Mouse (Mus musculus): ENCODE data around the gene Large2.

Large2 gene

DNA sequence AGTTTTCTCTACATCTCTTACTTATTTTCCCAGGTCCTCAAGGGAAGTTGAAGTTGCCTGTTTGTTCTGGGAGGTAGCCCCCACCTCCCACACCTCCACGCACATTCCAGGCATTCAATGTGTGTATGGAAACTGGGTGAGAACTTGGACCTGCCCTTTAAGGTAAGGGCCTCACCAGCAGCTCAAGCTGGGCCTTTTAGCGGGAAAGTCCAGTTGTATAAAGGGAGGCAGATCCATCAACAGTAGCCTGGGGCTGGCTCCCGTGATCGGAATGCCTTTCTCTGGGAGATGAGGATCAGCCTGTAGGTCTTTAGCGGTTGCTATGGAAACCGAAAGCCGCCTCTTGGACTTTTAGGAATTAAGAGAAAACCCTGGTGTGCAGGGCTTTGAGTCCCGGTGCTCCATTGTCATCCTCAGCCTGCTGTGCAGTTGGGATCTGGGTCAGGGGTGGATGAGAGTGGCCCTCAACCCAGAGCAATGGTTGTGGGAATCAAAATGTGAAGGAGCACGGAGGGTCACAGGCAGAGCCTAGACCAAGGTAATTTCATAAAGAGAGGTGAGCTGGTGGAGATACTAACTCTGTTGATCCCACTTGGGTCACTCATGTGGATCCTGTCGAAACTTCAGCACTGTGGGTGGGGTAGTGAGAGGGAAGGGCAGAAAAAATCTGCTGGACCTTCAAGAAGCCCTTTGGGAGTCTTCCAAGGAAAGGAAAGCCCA is 2.5 kb downstream of the Large2 start:
- DNase-seq (ENCODE audit: low spot score), result peak; percentile 78

DNA sequence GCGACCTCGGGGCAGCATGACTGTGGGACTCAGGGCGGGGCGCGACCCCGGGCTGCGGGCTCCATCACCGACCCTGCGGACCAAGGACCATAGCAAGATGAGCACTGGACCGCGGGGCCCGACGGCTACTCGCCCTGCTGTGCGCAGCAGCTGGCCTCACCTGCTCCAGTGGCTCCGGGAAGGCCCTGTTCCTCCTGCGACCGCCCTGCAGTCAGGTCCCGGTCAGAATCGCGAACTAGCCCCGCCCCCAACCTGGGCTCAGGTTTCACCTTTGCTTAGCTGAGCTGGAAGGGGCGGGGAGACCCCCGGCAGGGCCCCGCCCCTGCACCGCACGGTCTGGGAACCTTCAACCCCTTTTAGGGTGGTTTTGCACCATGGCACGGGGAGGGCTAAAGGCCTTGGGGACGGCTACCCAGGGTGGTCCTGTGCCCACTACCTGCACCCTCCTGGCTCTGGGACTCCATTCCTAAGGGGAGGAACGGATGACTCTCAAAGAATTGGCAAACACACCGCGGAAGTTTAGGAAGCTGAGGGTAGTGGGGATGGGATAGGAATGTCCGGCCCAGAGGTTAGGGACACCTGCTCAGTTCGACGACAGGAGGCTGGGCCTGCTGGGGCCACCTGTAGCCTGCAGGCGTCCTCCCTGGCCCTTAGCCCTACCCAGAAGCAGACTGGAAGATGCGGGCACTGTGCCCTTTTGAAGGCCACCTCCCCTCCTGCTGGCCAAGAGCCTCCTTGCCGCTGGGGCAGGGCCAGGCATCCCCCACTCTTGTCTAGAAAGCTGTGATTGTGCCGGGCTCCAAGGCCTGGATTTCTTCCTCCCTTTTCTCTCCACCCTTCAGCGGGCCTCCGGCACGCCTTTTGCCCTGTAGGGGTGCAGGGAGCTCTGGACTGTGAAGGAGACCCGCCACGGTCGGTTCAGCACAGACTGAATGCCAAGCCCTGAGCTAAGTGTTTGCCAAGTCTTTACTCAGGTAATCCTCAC is 3.6 kb downstream of the Large2 start:
- peak; percentile 84 for DNase-seq (ENCODE audit: low spot score)

DNA sequence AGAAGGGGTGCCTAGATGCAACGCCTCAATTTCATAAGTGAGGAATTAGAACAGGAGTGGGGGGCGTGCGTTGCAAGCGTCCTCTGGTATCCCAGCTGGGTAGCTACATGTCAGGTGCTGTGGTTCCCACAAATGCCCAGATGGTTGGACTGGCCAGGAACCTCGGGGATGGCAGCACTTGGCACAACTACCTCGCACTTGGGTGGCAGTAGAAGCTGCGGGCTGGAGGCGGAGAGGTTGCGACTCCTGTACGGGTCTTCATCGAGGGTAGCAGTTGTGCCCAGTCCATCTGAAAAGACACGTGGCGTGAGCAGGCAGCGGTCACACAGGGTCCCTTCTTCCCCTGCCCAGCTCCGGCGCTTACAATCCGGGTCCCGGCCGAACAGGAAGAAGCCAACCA is 4.3 kb downstream of the Large2 start:
- peak; percentile 31 for DNase-seq (ENCODE audit: low spot score)

DNA sequence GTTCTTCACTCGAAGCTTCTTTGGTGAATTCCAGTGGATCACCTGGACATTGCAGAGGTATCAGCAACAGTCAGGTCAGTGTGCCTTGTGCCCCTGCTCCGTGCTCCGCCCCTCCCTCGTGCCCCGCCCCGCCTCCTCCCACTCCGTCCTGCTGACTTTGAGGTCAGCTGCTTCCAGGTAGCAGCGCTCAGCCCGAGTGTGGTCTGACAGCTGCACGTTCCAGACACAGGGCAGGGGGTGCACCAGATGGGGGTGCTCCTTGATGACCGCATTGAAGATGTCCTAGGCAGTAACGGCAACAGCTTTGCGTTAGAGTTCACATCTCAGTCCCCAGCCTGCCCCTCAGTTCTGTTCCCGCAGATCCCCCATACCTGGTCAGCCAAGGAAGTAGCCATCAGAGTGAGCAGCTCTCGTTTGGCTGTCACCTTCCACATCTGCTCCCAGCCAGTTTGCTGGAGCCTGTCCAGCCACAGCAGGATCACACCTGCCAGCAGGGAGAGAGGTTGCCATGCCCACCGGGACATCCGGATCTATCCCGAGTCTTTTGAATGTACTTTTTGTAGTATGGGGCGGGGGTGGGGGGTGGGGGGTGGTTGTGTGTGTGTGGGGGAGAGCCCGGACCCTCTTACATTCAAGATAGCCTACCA is 7.2 kb downstream of the Large2 start:
- DNase-seq (ENCODE audit: low spot score), result no peak

DNA sequence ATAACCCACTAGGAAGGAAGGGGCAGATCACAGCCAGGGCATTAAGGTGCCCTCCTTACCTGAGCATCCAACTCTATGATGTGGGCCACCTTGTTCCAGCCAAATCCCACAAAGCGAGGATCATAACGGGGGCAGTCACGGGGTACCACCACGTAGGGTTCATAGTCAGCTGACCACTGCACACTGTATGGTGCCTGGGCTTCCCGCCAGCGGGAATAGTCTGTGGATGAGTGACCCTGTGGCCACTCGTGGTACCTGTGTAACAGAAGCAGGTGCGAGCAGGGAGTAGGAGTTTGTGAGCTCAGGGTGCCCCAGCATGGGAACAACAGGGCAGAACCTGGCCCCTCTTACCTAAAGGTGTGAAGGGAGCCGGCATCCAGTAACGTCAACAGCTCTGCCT is 9.1 kb downstream of the Large2 start:
- no peak for DNase-seq (ENCODE audit: low spot score)

DNA sequence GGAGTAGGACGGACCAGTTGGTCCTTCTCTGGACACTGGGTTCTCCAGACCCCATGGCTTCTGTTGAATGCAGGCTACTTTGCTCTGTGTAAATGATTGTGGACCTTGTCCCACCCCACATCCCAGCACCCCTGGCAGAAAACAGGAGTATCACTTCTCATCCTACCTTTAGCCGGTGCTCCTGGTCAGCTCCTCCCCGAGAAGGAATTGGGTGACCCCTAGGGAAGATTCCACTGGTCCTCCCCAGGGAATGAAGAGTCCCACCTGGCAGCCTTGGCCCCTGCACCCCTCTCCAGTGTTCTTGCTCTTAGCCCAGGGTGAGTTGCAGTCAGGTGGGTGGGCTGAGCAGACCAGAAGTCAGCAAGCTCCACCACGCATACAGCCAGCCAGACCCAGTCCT is 10.6 kb downstream of the Large2 start:
- DNase-seq (ENCODE audit: low spot score), result no peak

DNA sequence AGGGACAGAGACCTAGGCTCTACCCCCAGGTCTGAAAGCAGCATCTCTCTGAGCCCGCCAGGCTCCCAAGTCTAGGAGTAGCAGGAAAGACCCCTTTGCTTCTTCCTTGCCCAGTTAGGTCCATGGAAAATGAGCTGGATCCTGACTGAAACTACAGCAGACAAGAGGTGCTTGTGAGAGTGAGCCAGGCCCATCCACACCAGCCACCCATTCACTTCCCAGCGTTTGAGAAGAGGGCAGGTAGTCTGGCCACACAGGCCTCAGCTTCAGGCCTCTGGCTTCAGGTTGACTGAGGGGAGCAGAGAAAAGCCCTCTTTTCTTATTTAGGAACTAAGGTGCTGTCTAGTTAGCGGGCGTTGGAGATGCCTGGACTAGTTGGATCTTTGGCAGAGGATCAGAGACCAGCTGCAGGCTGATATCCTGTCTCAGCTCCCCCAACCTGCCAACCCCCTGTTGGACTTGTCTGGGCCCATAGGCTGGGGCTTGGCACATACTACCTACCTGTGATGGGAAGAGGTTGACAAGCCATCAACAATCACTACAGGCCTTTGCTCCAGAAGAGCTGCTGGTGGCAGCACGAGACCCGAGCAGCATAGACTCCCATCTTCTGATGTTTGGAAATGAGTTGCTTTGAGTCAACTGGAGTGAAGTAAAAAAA is 12.0 kb downstream of the Large2 start:
- DNase-seq (ENCODE audit: low spot score), result no peak

DNA sequence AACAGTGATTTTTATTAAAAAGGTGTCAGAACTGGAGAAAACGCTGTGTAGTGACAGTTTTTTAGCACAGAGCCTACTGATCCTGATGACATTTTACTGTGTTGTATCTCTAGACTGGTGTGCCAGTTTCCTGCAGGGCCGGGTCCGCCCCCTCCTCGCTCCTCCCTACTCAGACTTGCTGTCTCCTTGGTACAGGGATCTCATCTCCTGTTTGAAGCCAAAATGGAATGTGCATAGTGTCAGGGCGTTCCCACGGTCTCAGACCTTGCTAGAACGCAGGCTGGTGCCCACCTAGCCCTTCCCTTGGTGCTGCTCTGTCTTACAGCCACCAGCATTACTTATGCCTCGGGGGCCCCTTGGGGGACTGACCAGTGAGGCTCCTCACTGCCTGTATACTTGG is 12.9 kb downstream of the Large2 start:
- no peak for DNase-seq (ENCODE audit: low spot score)

DNA sequence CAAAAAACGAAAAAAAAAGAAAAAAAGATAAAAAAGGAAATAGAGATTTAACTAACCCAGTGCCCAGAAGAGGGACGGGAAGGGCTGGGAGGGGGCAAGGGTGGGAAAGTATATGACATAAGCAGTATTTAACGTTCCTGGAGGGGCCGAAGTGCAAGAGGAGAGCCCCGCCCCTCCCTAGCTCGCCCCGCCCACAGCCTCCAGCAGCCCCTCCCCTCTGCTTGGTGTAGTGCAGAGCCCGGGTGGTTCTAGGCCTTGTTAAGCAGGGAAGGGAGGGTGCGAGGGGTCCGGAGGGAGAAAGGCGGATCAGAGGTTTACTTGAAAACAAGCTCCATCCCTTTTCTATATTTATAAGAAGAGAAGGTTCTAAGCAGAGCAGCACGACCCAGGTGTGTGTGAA is 13.8 kb downstream of the Large2 start:
- no peak for DNase-seq (ENCODE audit: low spot score)

DNA sequence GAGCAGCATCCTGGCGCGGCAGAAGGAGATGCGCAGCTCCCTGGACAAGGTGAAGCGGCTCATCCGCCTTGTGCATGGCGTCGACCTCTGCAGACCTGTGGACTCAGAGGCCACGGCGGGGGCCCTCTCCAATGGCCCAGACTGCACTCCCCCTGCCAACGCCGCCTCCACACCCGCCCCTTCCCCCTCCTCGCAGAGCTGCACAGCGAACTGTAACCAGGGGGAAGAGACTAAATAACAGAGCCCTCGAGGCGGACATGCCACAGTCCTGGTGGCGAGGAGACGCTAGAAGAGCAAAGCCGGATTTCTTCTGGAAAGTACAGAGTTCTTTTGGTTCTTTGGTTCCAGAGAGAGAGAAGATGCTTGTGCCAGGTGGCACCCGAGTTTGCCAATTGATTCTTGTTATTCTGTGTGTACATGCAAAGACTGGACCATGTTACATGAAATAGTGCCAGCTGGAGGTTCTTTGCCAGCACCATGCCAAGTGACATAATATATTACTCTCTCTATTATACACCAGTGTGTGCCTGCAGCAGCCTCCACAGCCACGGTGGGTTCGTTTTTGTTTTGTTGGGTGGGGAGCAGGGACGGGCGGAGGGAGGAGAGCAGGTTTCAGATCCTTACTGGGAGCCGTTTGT is 14.4 kb downstream of the Large2 start:
- DNase-seq (ENCODE audit: low spot score), result no peak

DNA sequence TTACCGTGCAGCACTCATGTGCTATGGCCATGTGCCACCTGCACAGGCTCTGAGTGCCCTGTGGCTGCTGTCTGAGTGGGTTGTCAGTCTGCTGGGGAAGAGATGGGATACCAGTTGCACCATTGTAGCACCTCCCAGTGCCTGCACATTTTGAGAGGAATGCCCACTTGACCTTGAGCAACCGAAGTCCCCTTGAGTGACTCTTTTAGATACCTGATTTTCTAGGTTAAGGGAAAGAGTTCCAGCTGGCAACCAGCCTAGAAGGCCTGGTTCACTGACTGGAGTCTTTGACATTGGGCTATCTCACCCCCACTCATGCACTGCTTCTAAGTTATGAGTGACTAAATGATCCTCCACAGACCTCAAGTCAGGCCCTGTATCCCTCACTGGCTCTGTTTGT is 15.4 kb downstream of the Large2 start:
- DNase-seq (ENCODE audit: low spot score), result no peak

DNA sequence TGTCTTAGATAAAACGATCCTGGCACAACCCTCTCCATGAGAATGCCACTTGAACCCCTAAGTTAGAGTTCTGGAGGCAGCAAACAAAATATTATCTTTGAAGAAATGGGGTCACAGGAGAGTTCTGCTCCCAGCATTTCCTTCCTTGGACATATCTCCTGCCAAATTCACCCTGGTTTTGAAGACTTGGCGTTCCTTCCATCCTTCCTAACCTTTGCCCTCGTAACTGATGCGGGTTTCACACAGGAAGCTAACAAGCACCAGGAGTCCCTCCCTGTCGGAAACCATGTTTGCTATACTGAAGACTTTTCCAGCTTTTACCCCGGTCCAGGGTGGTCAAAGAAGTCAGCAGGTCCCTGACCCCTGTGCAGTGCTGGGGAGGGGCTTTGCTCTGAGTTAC is 20.4 kb downstream of the Large2 start:
- no peak for DNase-seq (ENCODE audit: low spot score)

DNA sequence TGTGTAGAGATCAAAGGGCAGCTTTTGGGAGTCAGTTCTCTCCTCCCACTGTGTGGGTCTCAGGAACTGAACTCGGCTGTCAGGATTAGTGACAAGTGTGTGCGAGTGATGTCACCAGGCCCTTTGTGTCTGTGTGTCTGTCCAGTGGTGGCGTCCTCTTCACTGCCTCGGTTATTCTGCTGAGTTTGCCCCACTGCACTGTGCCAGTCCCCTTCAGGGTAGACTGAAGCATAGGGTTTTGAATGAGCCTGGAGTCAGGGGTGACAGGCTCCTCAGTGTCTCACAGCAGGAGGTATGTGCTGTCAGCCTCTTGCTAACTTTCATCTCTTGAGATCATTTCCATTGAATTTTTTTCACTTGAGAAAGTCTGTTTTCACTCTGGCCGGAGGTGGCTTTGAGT is 21.3 kb downstream of the Large2 start:
- DNase-seq (ENCODE audit: low spot score), result no peak

DNA sequence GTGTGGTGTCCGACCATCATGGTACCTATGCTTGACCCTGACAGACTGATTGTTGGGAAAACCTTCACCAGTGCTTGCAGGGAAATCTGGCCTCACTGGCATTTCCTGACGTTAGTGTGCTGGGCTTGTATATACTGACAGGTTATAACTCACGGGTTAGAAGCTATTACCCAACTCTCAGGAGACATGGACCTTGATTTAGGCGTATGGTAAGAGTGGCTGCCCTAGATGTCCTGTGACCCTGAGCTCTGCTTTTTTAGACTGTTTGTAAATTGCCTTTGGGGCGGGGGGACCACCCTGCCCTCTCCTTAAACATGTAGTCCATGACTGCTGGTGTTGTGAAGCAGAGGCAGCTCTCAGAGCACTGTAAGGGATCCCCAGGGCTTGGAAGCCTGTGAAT is 24.0 kb downstream of the Large2 start:
- DNase-seq (ENCODE audit: low spot score), result no peak

DNA sequence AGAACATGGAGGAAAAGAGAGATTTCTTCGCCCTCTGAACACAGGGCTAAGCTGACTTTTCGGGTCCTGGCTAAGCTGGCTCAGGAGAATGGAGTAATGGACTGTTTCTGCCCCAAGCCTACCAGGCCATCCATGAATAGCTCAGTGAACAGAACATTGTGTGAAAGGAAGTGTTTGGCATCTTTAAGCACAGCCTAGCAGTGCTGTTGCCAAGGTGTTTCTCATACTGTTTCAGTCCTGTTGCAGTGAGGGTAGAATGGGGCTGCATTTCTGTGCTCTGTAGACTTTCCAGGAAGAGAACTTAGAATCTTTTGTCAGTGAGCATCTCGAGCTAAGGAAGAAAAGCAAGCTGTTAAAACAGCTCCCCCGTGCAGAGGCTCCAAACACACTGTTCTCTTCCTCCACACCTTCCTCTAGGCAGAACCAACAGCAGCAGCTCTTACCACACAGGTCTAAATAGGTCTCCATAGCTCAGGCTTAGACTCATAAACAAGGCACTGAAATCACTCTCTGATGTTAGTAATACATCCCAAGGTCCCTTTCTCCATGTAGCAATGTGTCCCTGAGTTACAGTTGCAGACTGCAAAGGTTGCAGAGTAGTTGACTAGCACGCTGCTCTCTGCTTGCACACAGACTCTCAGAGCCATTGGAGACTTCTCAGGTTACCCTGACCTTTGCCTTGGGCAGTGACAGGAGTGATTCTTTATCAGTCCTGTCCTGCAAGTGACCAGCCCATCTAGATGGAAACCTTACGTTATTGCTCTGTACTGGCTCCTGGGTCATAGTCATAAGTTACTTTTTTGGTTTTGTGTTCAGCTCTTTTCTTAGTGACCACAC is 24.9 kb downstream of the Large2 start:
- peak; percentile 72 for DNase-seq (ENCODE audit: low spot score)

DNA sequence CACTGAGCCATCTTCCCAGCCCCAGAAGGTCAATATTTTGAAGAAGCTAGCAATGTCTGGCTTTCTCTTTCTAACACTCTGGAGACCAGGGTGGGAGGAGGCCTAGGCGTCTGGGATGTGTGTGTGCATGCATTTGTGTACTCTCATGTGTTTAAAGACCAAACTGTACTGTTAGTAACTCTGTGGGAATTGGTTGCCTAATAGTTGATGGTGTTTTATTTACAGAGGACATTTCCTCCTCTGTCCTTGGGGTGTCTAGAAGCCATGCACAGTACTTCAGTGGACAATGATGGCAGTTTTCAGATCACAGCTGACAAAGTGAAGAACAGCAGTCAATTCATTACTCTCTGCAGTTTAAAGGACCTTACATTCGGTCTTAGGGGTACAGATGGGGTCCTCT is 27.5 kb downstream of the Large2 start:
- DNase-seq (ENCODE audit: low spot score), result no peak

DNA sequence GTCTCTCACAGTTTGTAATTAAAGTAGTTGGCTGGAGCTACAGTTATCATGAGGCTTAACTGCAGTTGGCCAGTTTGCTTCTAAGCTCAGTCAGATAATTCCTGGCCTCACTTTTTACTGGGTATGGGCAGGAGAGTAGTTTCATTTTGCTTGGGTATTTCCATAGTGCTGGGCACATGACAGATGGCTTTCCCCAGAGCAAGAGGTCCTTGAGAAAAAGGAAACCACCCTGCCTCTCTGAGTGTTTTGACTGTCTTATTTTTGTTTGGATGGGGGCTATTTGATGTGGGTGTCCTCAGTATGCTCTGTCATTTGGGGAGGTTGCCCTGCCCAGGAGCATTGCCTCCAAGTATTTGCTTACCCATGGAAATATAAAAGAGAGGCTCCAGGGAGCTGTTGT is 32.3 kb downstream of the Large2 start:
- DNase-seq (ENCODE audit: low spot score), result no peak

DNA sequence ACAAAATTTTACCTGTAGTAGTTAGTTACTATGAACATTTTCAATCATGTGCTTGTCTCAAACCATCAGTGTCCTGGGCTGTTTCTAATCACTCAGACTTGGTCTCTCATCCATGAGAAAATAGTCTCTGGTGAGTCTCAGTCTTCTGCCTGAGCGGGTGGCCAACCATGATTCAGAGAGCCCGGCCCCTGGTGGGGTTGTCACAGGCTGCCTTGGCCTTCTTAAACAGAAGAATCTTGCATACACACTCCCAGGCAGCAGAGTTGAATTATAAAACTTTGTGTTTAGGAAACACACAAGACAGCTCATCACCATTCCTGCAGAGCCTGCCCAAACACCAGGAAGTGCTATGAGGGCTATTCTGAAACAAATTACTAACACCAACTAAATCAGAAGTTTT is 42.8 kb downstream of the Large2 start:
- DNase-seq (ENCODE audit: low spot score), result no peak

DNA sequence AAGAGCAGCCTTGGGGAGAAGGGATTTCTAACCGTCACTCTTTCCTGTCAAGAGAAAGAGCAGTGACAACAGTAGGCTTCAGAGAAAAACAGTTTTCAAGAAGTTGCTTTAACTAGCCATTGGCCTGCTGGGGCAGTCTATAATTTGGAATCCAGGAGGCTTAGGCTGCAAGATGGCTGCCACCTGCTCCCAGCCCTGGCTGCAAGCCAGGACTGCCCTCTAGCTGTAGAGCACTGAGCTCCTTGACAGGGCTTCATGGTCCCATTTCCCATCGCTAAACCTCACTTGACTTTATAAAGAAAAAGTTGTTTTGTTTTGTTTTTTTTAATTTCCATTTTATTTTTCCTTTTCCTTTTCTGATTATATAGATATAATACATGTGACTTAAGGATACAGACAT is 43.3 kb downstream of the Large2 start:
- DNase-seq (ENCODE audit: low spot score), result no peak

DNA sequence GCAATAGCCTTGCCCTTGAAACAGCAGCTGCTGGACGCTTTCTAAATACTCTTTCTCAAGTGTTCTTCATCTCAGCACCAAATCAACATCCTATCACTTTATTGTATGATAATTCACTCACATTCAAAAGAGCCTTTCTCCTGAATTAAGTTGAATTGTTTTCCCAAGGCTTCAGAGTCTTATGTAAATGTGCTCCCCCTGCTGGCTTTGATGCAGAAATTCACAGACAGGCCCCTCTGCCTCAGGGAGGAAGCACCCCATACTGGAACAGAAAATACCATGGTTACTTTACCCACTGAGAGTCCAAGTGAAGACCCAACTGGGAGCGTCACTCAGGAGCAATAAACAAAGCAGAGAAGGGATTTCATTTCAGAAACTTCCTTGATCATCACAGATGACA is 43.8 kb downstream of the Large2 start:
- DNase-seq (ENCODE audit: low spot score), result peak; percentile 56

DNA sequence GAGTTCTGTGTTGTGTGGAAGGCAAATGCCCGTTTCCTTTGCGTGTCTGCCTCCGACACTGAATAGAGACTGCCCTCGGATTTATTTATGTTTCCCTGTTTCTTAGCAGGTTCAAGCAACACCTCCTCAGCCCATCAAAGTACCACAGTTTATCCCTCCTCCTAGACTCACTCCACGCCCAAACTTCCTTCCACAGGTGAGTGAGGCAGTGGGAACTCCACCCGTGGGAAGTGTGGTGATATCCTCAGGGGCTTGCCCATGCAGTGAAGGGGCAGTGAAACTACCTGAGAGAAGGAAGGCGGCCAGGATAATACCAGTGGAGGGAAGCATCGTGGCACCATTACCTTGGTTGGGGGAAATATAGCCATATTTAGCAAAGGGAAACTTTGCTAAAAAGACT is 46.5 kb downstream of the Large2 start:
- no peak for DNase-seq (ENCODE audit: low spot score)

Measured in embryo, embryonic 10 days (tissue).